Mouse (Mus musculus) forebrain, embryonic 13.5 days (tissue): ENCODE results near the gene Rfx2. TPM values are rescaled to one million over a fixed set of nuclear protein-coding genes. Genes with fewer than 3 reads are reported as not detected.

ENCODE experiments used
- ATAC-seq: fragments of 200-750 bp; cut with Nextera tagmentation; 2 replicates; pipeline ENCODE4 v1.8.0; 2017
- H3K27ac ChIP-seq: fragments of 300-500 bp; sonication (generic); 2 replicates; pipeline ENCODE4 v1.5.1; 2015; ENCODE audit warnings: inconsistent platforms, mild to moderate bottlenecking, moderate library complexity
- H3K27me3 ChIP-seq: fragments of 300-500 bp; sonication (generic); 2 replicates; pipeline ENCODE4 v1.6.1; 2015; ENCODE audit warnings: mild to moderate bottlenecking, inconsistent platforms
- H3K36me3 ChIP-seq: fragments of 300-500 bp; sonication (generic); 2 replicates; pipeline ENCODE4 v1.6.1; 2015; ENCODE audit warnings: mild to moderate bottlenecking, inconsistent platforms; ENCODE audit not compliant: poor library complexity, severe bottlenecking
- H3K4me1 ChIP-seq: fragments of 300-500 bp; sonication (generic); 2 replicates; pipeline ENCODE4 v1.6.1; 2015; ENCODE audit warnings: inconsistent platforms
- H3K4me2 ChIP-seq: fragments of 300-500 bp; sonication (generic); 2 replicates; pipeline ENCODE4 v1.6.1; 2015; ENCODE audit warnings: inconsistent platforms, mild to moderate bottlenecking, moderate library complexity
- H3K4me3 ChIP-seq: fragments of 300-500 bp; sonication (generic); 2 replicates; pipeline ENCODE4 v1.5.1; 2015; ENCODE audit warnings: mild to moderate bottlenecking, inconsistent platforms
- H3K9ac ChIP-seq: fragments of 300-500 bp; sonication (generic); 2 replicates; pipeline ENCODE4 v1.6.1; 2015; ENCODE audit warnings: mild to moderate bottlenecking, inconsistent platforms
- H3K9me3 ChIP-seq: fragments of 300-500 bp; sonication (generic); replicated peaks from 2 replicates; pipeline ENCODE4 v1.6.1; 2016; ENCODE audit warnings: inconsistent platforms
- WGBS: fragments of 180-500 bp; shearing (Covaris S2); methylation state at CpG from one replicate; pipeline ENCODE4 v1.1.7; 2015; 5-methylcytosine and 5-hydroxymethylcytosine counted together
- polyA plus RNA-seq: library from polyadenylated mRNA; unstranded; fragments of >200 nt; fragmentation: Nextera tagmentation; extraction: Ambion mirVana; gene quantifications from 2 replicates; pipeline ENCODE4 v1.2.1, GENCODE M21; 2015

Gene Rfx2
- polyA plus RNA-seq, 1 experiment from 2014 or later = 5.8 TPM

DNA sequence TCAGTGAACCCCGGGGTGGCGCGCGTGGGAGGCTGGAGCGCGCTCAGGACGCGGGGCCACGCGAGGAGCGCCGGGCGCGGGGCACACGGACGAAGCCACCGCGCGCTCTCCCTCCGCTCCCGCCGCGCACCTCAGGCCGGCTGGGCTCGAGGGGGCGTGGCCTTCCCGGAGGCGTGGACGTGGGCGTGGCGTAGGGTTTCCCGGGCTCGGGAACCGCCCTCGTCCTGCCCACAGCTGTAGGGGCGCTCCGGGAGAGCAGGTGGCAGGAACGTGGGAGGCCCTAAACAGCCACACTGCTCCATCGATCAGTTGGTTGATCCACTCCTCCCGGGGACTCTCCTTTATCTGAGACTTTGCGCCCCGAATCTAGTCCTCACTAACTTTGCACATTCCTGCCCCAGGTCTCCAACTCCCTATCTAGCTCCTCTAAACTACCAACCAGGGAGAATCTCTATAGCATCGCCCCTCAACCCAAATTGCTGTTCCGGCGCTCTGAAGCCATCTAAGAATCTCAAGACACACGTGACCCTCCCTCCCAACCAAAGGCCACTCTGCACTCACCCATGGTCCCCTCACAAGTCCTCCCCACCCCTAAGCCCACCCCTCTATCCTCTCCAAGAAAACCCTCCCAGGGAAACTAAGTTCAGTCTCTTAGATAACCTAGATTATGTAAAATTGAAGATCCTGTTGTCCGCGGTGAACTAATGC, 73.2 kb downstream of the Rfx2 start, which contains the start of gene Nrtn:
Nrtn (minus strand) TSS at position 115 of the 708 bp plus-strand sequence.
- H3K36me3 ChIP-seq = no peaks in the 10 kb centered on the region
- H3K27me3 ChIP-seq = peaks cover 81% of the 10 kb centered on the region
- peak within 1 kb of the TSS; percentile 58 for H3K9ac ChIP-seq
- H3K4me2 ChIP-seq = peak within 1 kb of the TSS; percentile 80
- peak; percentile 46 for ATAC-seq
- peaks cover 27% of the 10 kb centered on the region for H3K4me1 ChIP-seq
- peak within 1 kb of the TSS; percentile 41 for H3K4me3 ChIP-seq
- no peaks in the 10 kb centered on the region for H3K9me3 ChIP-seq
- no peak within 1 kb of the TSS for H3K27ac ChIP-seq
- under 1% methylated on average over 33 of the region's 48 CpGs for WGBS

DNA sequence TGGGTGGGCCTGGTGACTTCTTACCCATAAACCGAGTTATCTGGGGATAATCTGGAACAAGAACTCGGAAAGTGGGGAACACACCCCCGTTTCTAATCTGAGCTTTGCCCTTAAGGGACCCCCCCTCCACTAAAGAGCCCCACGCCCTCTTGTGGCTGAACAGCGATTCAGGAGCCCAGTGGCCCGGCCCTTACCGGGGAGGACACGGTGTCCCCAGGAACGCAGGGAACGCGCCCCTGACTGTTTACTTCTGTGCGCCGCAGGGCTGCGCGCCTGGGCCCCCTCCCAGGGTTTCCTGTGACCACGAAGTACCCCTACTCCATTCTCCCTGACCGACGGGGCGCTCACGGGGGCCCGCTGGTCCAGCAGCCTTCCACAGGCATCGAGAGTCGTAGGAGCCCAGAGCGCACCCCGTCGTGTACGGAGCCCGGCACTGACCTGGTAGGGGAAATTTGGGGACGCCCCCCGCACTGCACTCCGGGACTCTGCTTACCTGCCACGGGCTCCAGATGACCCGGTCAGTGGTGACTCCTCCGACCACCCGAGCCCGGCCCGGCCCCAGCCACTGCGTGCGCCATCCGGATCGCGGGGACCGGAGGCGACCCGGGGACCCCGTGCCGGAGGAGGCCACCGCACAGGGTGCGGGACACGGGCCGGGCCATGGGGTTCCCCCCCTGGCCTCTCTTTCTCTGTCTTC, 74.0 kb downstream of the Rfx2 start:
- Histone ChIP-seq H3K4me3 (peak overlapping the region; percentile 41), H3K9me3 (no peaks in the 10 kb centered on the region), H3K27me3 (peaks cover 88% of the 10 kb centered on the region), H3K9ac (peak overlapping the region; percentile 58), H3K4me2 (peak overlapping the region; percentile 80), H3K4me1 (peaks cover 21% of the 10 kb centered on the region), H3K36me3 (no peaks in the 10 kb centered on the region), H3K27ac (no peak overlapping the region)
- peak; percentile 14 for ATAC-seq
- WGBS = 1% methylated on average over 51 of the region's 51 CpGs

DNA sequence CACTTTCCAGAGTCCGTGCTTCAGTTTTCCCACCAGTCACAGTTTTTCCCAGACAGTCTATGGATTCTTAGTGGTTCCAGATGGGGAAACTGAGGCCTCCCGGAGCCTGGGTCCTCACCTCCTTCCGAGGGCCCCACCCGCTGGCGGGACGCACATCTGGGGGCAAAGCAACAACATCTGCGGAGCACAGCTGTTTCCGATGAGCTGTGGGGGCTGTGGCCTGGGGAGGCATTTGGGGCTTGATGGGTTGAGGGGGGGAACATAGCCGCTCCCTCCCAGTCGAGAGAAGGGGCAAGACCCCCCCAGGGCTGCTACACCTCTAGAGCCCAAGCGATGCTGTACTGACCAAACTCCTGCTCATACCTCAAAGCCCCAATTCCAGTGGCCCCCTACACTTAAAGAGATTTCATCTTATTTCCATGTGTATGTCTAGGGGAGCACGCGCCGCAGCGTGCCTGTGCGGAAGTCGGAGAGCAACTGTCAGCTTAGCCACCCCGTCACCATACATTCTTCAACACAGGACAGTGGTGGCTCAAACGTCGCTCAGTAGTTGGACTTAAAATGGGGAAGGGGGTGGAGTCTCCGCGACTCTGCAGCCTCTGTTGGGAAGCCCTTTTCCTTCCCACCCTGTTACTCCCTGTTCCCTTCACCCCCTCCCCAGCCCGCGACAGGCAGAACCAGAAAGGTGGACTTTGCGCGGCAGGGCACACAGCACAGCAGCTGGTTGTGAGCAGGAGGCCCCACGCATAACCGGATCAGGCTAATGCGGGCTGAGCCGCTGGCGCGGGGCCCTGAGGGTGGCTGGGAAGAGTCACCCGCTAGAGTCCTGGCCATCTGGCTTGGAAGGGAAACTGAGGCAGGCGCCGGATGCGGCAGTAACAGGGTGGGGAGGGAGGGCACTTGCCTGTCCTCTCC, 76.3 kb downstream of the Rfx2 start:
- H3K9ac ChIP-seq = no peak overlapping the region
- H3K27ac ChIP-seq = no peak overlapping the region
- no peak overlapping the region for H3K4me2 ChIP-seq
- H3K36me3 ChIP-seq = no peaks in the 10 kb centered on the region
- H3K4me1 ChIP-seq = peaks cover 18% of the 10 kb centered on the region
- WGBS = 16% methylated on average over 36 of the region's 36 CpGs
- H3K4me3 ChIP-seq = no peak overlapping the region
- no peak for ATAC-seq
- H3K9me3 ChIP-seq = no peaks in the 10 kb centered on the region
- peaks cover 96% of the 10 kb centered on the region for H3K27me3 ChIP-seq

DNA sequence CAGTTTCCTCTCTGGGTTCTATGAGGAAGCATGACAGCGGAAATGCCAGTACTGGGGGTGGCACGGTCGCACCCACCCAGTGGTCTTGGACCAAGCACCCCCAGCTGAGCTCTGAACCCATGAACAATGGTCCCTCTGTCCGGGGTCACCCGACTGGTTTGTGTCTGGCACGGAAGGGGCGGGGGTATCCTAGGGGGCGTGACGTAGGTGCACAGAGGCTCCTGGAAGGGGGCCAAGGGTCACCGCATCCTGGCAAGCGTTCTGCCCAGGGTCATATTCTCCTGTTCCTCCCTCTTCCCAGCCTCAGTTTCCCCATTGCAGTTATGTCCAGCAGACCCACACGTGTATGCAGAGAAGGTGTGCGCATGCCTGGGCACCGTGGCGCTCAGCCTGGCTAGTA, 77.4 kb downstream of the Rfx2 start:
- H3K27me3 ChIP-seq = peaks cover 92% of the 10 kb centered on the region
- H3K4me3 ChIP-seq = no peak overlapping the region
- H3K27ac ChIP-seq = no peak overlapping the region
- peaks cover 18% of the 10 kb centered on the region for H3K4me1 ChIP-seq
- H3K9me3 ChIP-seq = no peaks in the 10 kb centered on the region
- no peak overlapping the region for H3K9ac ChIP-seq
- H3K4me2 ChIP-seq = no peak overlapping the region; the same call in 1 of the 2 replicates
- no peaks in the 10 kb centered on the region for H3K36me3 ChIP-seq
- WGBS = 20% methylated on average over 14 of the region's 15 CpGs
- ATAC-seq = no peak

DNA sequence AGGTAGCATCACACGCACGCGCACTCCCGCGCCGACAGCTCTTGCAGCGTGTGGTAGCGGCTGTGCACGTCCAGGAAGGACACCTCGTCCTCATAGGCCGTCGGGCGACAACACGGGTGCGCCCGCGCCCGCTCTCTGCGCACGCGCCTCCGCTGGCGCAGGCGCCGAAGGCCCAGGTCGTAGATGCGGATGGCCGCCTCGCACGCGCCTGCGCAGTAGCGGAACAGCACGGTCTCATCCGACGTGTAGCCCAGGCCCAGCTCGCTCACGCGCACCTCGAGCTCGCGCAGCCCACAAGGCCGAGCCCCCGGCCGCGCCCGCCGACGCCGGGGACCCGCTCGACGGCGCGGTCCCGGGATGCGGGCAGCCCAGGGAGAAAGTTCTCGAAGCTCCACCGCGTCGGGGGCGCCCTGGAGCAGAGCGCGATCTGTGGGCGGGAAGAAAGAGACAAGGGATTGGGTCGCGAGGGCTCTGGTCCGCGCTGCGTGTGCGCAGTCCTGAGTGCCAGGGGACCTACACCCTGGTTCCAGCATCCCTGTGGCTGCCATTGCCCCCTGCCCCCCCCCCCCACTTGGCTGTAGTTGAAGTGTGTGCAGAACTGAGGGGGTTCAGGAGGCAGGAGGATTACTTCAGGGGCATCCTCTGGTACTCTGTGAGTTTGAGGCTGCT, 79.3 kb downstream of the Rfx2 start:
- Histone ChIP-seq H3K4me1 (no peaks in the 10 kb centered on the region), H3K9ac (peak overlapping the region; percentile 7; the same call in 1 of the 2 replicates)

DNA sequence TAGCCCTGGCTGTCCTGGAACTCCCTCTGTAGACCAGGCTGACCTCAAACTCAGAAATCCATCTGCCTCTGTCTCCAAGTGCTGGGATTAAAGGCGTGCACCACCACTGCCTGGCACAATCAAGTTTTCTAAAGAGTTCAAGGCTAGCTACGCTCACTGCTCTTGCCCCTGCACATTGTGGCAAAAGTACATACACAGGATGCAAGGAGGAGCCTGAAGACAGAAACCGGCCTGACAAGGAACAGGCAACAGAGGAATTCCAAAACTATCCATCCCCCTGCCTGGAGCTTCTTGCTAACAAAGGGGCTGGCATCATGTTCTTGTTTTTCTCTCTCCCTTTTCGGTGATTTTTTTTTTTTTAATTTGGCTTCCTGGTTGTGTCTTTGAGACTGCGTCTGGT, 86.6 kb downstream of the Rfx2 start:
- Histone ChIP-seq H3K4me1 (no peaks in the 10 kb centered on the region), H3K9ac (no peak overlapping the region), H3K27ac (no peak overlapping the region), H3K4me2 (no peak overlapping the region), H3K9me3 (no peaks in the 10 kb centered on the region), H3K4me3 (no peak overlapping the region), H3K36me3 (no peaks in the 10 kb centered on the region), H3K27me3 (peaks cover 6% of the 10 kb centered on the region; the same call in 1 of the 2 replicates)
- ATAC-seq = no peak
- WGBS = 60% methylated on average over 5 of the region's 5 CpGs

More for the DNA sequence above, 79.3 kb downstream of the Rfx2 start:
- peak; percentile 82 for ATAC-seq
- Histone ChIP-seq H3K9me3 (no peaks in the 10 kb centered on the region), H3K27me3 (peaks cover 75% of the 10 kb centered on the region), H3K36me3 (no peaks in the 10 kb centered on the region), H3K4me2 (peak overlapping the region; percentile 52), H3K27ac (no peak overlapping the region), H3K4me3 (peak overlapping the region; percentile 27)
- WGBS = 27% methylated on average over 70 of the region's 71 CpGs

DNA sequence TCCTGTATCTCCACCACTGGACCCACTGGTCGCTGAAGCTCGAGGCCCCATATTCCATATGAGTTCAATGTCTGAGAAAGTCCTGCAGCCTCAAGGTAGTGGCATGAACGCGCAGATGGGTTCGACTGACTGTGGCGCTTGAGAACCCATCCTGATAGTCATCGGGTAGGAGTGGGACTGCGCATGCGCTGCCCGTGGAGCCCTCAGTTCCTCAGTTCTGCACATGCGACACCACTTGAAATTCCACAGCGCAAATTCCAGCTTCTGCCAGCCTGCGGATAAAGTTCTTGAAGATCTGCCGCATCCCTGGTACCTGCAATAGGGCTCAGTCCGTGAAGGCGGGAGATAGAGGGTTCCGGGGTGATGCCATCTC, 90.0 kb downstream of the Rfx2 start:
- no peaks in the 10 kb centered on the region for H3K4me1 ChIP-seq
- no peak overlapping the region for H3K4me2 ChIP-seq
- WGBS = 78% methylated on average over 17 of the region's 17 CpGs
- no peak overlapping the region for H3K9ac ChIP-seq
- H3K9me3 ChIP-seq = no peaks in the 10 kb centered on the region
- no peak overlapping the region for H3K4me3 ChIP-seq
- no peak overlapping the region for H3K27ac ChIP-seq
- no peak for ATAC-seq
- 0 out of 2 replicates have a peak, but pooled peaks cover 5% of the 10 kb centered on the region for H3K27me3 ChIP-seq
- no peaks in the 10 kb centered on the region for H3K36me3 ChIP-seq

DNA sequence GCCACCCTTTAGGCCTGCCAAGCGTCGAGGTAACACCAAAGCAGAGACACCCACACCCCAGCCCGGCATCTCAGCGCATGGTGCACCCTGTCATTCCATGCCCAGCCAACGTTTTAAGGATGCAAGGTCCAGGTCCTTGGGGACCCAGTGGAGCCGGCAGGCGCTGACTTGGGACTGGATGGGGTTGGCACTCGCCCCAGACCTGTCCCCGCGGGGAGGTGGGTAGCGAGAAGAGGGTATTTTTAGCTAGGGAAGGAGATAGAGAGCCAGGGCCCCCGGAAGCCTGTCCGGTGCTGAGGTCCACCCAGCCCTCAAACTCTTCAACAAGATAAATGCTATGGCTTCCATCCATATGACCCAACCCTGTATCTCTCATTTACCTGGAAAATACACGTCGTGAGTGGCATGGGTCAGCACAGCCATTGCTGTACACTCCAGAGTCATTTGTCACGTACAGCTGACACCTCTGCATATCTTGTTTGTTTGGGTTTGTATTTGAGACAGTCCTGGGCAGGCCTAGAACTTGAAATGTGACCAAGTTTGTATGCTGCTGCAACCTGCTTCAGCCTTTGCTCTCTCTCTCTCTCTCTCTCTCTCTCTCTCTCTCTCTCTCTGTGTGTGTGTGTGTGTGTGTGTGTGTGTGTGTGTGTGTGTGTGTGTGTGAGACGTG, 90.6 kb downstream of the Rfx2 start:
- H3K4me2 ChIP-seq = no peak overlapping the region
- no peak overlapping the region for H3K4me3 ChIP-seq
- no peaks in the 10 kb centered on the region for H3K4me1 ChIP-seq
- no peak for ATAC-seq
- no peaks in the 10 kb centered on the region for H3K9me3 ChIP-seq
- H3K27ac ChIP-seq = no peak overlapping the region
- no peak overlapping the region for H3K9ac ChIP-seq
- H3K27me3 ChIP-seq = 0 out of 2 replicates have a peak, but pooled peaks cover 5% of the 10 kb centered on the region
- 82% methylated on average over 17 of the region's 17 CpGs for WGBS
- H3K36me3 ChIP-seq = no peaks in the 10 kb centered on the region

DNA sequence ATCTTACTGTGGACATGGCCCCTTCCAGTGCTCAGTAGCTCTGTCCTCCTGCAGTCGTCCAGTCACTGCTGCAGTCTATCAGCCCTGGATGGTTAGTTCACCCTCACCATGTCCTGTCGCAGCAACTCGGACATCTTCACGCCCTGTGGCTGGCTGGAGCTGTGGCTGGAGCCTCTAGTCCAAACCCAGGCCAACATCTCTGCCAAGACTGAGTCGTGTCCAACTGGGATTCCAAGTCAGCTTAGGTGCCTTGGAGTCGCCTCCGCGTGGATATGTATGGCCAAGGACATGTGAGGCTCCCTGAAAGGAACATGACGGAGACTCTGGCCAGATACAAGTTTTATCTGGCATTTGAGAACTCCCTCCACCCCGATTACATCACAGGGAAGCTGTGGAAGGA, 92.6 kb downstream of the Rfx2 start:
- H3K4me2 ChIP-seq = no peak overlapping the region
- no peaks in the 10 kb centered on the region for H3K4me1 ChIP-seq
- H3K27me3 ChIP-seq = 0 out of 2 replicates have a peak, but pooled peaks cover 5% of the 10 kb centered on the region
- no peaks in the 10 kb centered on the region for H3K9me3 ChIP-seq
- no peak for ATAC-seq
- no peak overlapping the region for H3K27ac ChIP-seq
- 86% methylated on average over 10 of the region's 10 CpGs for WGBS
- no peaks in the 10 kb centered on the region for H3K36me3 ChIP-seq
- no peak overlapping the region for H3K9ac ChIP-seq
- no peak overlapping the region for H3K4me3 ChIP-seq

DNA sequence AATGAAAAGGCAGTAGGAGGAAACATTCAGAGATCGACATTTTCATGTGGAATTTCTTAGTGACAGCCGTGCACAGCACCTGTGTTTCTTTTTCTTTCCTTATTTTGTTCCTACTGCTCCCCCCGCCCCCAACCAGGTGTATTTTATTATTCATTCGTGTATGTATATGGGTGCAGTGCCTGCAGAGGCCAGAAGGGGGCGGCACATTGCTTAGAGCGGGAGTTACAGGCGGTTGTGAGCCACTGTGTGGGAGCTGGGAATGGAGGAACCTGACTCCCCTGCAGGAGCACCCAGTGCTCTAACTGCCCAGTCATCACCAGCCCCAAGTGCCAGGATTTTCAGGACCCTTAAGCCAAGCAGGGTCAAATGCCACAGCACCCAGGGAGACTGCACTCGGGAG, 94.3 kb downstream of the Rfx2 start:
- H3K4me1 ChIP-seq = no peaks in the 10 kb centered on the region
- no peak overlapping the region for H3K4me3 ChIP-seq
- 43% methylated on average over 8 of the region's 8 CpGs for WGBS
- 0 out of 2 replicates have a peak, but pooled peaks cover 5% of the 10 kb centered on the region for H3K27me3 ChIP-seq
- ATAC-seq = no peak
- no peak overlapping the region for H3K27ac ChIP-seq
- H3K9ac ChIP-seq = no peak overlapping the region
- no peaks in the 10 kb centered on the region for H3K36me3 ChIP-seq
- no peaks in the 10 kb centered on the region for H3K9me3 ChIP-seq
- H3K4me2 ChIP-seq = no peak overlapping the region

DNA sequence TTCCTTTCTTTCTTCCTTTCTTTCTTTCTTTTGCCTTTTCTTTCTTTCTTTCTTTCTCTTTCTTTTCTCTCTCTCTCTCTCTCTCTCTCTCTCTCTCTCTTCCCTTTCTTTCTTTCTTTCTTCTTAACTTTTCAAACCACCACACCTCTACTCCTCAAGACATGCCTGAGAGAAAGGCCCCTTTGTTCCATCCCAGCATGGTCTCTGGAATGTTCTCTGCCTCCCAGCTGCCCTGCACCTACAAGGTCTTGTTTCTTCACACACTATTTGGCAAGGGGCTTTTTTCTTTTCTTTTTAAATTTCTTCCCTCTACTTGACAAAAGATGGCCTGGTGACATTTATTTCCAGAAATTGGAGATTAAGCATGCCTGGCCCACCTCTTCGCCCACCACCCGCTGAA, 101.2 kb downstream of the Rfx2 start:
- WGBS = 22% methylated on average over 2 of the region's 2 CpGs
- no peak for ATAC-seq
- Histone ChIP-seq H3K9me3 (0 out of 2 replicates have a peak, but pooled peaks cover 3% of the 10 kb centered on the region), H3K27ac (no peak overlapping the region), H3K27me3 (no peaks in the 10 kb centered on the region), H3K4me2 (no peak overlapping the region), H3K36me3 (peaks cover 7% of the 10 kb centered on the region; the same call in 1 of the 2 replicates), H3K9ac (no peak overlapping the region), H3K4me1 (peaks cover 29% of the 10 kb centered on the region), H3K4me3 (no peak overlapping the region)
